Mouse (Mus musculus): ENCODE results near the gene Wdr46.
"Not testable (repeated sequence)": the region's sequence is repeated elsewhere in the genome, so short reads cannot be mapped to it uniquely, and the experiment has no call there.

The Wdr46 gene

DNA sequence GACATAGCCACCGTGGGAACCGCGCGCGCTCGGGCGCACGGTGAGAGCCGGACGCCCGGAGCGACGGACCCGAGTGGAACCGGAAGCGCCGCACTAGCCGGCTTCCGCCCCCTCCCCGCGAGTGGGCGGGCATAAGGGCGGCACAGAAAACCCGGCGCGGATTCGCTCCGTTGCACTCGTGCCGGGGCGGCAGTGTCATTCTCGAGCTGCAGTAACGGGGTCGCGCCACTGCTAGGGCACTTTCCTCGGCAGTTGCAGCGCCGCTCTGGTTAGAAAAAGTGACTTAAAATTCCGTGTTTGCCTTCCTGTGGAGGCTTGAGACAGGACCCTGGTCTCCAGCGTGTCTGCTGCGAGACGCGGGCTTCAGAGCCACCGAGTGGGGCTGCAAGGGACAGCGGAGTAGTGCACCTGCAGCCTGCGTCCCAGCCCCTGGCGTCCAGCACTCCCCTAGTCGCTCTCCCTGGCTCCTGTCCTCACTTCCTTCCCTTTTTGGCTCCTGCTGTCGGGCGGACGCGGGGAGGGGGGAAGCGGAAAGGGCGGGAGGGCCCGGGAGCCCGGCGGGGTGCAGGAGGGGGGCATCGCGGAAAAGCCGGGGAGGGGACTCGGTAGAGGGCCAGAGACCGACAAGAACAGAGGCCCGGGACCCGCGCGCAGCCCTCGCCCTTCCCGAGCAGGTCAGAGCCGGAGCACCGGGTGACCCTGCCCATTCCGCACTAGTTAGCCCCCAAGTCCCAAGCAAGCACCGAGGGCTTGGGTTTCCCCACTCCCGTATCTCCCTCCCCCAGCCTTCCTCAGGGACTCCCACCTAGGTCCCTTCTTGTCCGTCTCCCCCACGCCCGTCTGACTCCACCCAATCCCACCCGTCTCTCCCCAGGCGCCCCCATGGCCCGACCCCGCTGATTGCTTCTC is 10.8 kb upstream of the Wdr46 start, which contains the start of gene Rgl2:
Gene Rgl2, plus strand, starts transcription at position 173 of the 909 bp plus-strand sequence.
- DNase-seq = peak; percentile 87 to 91

DNA sequence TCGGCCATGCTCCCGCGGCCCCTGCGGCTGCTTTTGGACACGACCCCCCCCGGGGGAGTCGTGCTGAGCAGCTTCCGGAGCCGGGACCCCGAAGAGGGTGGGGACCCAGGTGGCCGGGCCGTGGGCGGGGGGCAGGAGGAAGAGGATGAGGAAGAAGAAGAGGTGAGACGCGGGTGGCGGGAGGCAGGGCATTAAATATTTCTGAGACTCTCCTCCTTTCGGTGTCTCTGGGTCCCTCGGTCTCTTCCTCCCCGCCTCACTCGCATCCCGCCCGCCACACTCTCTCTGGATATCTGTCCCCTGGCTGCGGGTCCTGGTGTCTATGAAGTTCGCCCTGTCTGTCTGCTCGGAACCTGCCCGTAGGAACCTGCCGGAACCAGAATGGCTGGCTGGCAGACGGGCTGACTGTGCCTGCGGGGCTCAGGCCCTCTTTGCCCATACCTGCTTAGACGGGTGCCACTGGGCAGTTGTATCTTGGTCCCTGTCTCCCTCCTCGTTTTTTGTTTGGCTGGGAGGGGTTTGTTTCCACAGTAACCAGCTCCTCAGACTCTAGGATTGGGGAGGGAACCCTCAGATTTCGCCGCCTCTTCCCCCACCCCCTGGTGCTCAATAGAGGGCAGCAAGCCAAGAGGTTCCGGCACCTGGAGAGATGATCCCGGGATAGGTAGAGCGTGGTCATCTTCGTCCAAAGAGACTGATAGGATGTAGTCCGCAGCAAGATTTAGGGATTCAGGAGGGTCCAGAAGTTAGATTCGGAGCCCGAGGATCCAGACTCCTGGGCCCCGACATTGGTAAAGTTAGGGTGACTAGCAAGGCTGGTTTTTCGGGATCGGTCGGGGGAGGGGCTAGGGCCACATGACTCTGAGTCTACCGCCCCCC is 9.9 kb upstream of the Wdr46 start:
- peak; percentile 74 to 81 for DNase-seq

DNA sequence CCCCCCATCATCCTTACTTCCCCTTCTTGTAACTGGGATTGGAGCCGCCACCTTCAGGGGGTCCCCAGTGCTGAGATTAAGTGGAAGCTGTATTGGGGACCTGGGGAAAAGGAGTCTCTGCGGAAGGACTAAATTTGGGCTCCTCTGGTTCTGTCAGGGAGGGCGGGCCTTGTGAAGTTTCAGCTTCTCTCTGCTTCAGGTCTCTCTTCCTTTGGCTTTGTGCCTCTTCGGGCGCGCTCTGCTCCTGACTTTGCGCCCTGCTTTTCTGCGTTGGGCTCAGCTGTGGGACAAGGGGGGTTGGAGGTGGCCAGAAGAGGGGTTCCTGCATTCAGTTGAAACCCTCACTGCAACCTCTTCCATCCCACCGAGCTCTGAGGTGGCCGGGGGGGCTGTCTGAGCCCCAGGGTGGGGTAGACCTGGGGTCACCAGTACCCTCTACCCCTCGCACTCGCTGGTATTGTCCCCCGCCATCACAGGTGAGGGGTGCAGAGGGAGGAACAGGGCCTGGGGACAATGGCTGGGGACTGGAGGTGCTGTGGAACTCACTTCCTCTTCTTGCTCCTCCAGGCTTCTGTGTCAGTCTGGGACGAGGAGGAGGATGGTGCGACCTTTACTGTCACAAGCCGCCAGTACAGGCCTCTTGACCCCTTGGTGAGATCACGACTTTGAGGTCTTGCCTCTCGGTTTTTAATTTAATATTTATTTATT is 9.1 kb upstream of the Wdr46 start:
- DNase-seq = no peak

DNA sequence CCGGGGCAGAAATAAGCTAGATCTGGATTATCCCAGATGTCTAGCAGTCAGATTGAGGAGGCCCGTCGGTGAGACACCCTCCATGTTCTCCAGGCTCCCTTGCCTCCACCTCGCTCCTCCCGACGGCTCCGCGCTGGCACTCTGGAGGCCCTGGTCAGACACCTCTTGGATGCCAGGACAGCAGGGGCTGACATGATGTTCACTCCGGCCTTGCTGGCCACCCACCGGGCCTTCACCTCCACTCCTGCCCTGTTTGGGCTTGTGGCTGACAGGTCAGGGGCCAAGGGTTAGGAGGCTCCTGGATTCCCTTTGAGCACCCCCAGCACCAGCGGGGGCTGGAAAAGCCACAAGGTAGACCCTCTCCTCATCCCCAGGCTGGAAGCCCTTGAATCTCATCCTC is 8.5 kb upstream of the Wdr46 start:
- no peak for DNase-seq

DNA sequence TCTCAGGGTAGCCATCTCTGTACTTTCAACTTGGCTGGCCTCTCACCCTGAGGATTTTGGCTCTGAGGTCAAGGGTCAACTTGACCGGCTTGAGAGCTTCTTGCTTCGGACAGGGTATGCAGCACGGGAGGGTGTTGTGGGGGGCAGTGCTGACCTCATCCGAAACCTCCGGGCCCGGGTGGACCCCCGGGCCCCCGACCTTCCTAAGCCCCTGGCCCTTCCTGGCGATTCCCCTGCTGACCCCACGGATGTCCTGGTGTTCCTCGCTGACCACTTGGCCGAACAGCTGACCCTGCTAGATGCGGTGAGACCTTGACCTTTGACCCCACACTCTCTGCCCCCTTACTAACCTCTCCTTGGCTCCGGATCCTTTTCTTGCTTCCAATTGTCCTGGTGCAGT is 8.0 kb upstream of the Wdr46 start:
- no peak for DNase-seq

DNA sequence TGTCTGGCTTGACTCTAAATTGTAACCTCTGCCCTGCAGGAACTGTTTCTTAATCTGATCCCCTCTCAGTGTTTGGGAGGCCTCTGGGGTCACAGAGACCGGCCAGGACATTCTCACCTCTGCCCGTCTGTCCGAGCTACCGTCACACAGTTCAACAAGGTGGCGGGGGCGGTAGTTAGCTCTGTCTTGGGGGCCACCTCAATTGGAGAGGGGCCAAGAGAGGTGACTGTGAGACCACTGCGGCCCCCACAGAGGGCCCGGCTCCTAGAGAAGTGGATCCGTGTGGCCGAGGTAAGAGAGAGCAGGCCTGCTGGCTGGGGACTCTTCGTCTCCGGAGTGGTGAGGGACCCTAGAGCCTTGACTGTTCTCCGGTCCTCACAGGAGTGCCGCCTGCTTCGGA is 7.5 kb upstream of the Wdr46 start:
- DNase-seq = no peak

DNA sequence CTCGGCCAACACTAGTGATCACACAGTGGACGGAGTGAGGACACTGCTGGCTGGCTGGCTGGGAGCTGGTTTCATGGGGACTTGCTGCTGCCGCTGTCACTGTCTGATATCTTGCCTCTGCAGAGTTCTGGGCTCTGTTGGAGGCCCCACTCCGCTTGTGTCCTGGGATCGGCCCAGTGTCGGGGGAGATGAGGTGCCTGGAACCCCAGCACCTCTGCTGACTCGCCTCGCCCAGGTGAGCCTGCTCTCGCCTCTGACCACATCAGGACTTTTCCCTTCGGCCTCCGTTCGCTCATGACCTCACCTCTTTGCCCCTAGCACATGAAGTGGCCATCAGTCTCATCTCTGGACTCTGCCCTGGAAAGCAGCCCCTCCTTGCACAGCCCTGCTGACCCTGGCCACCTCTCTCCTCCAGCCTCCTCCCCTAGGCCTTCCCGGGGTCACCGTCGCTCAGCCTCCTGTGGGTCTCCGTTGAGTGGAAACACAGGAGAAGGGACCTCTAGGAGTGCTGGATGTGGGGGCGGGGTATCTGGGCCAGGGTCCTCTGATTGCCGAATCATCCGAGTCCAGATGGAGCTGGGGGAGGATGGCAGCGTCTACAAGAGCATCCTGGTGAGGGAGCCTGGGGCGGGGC is 4.9 kb upstream of the Wdr46 start:
- no peak for DNase-seq

DNA sequence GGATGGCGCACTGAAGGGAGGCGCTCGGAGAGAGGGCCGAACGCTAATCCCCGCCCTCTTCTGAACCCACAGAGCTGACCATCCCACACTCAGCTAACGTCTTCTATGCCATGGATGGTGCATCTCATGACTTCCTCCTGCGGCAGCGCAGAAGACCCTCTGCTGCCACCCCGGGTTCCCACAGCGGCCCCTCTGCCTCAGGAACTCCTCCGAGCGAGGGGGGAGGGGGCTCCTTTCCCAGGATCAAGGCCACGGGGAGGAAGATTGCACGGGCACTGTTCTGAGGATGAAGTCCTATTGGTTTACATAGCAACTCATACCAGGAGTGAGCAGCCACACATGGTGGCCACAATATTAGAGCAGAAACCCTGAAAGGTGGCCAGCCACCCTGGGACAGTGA is 3.5 kb upstream of the Wdr46 start:
- DNase-seq = no peak

DNA sequence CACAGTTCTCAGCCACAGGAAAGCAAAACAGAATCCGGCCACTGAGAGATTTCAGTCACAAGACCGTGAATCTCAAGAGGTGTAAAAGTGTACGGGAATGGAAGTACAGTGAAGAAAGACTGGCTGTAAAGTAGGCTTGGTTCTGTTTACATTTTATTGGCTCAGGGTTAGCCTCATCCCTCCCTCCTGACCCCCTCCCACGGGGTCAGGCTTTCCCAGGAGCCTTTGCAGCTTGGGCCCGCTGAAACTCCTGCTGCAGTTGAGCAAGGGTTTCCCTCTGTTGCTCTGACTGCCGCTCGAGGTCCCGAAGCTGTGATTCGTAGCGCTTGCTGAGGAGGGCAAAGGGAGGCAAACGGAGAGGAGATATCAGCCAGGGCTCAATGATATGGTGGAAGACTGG is 1.7 kb upstream of the Wdr46 start:
- DNase-seq = no peak

DNA sequence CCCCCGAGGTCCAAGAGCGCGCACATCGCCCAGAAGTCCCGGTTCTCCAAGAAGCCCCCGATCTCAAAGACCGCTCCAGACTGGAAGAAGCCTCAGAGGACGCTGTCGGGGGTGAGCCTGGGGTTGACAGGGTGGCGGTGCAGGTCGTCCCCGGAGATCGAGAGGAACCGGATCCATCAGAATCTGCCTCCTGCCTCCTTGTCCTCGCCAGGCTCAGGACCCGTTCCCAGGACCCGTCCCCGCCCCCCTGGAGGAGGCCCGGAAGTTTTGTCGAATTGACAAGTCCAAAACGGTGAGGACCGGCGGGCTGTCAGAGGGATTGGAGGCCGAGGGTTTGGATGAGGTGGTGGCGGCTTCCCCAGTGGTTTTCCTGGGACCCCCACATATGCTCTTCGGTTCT is 521 bp downstream of the Wdr46 start:
- no peak for DNase-seq

DNA sequence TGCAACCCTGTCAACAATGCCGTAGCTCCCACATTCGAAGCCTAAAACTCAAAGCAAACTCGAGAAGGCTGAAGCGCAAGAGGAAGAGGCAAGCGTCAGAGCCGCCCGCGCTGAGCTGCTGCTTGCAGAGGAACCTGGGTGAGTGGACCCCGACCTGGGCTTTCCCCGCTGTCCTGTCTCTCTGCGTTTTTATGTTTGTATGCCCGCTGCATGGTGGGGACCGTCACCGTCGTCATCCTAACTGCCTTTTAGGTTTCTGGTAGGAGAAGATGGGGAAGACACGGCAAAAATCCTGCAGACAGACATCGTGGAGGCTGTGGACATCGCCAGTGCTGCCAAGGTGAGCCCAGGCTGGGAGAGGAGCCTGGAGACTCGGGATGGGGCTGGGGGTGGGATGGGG is 921 bp downstream of the Wdr46 start:
- DNase-seq = no peak

DNA sequence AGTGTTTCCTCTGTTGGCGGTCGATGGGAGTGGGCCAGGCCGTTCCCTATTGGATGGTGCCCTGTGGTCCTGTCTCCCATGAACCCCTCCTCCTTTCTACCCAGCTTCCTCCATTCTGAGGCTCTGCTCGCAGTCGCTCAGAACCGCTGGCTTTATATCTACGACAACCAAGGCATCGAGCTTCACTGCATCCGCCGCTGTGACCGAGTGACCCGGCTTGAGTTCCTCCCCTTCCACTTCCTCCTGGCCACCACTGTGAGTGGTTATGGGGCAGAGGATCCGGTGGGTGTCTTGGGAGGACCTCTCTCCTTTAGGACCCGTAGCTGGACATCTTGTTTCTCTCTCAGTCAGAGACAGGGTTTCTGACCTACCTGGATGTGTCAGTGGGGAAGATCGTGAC is 3.0 kb downstream of the Wdr46 start:
- no peak for DNase-seq

DNA sequence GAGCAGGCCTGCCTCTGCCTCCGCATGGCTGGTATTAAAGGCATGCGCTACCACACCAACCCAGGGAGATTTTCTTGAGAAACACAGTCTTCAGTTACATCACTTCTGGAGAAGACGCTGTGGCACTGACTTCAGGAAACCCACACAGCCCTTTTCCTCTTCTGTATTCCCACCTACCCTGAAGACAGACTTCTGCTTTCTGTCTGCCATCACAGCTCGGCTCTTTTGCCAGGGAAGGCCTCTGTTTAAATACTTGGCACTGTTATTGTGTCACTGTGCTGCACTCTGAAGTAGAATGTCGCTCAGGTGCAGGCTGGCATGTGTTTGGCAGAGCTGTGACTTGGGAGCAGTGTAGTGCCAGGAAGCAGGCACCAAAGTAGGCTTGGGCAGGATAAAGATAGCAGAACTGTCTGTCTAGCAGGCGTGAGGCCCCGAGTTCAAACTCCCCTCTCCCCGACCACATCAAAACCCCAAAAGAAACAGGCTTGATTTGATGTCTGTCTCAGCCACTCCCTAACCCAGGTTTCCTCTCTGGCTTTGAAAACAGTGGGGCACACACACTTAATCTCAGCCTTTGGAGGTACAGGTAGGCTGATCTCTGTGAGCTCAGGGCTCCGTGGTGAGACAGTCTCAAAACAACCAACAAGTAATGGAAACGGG is 7.1 kb downstream of the Wdr46 start:
- no peak for DNase-seq

DNA sequence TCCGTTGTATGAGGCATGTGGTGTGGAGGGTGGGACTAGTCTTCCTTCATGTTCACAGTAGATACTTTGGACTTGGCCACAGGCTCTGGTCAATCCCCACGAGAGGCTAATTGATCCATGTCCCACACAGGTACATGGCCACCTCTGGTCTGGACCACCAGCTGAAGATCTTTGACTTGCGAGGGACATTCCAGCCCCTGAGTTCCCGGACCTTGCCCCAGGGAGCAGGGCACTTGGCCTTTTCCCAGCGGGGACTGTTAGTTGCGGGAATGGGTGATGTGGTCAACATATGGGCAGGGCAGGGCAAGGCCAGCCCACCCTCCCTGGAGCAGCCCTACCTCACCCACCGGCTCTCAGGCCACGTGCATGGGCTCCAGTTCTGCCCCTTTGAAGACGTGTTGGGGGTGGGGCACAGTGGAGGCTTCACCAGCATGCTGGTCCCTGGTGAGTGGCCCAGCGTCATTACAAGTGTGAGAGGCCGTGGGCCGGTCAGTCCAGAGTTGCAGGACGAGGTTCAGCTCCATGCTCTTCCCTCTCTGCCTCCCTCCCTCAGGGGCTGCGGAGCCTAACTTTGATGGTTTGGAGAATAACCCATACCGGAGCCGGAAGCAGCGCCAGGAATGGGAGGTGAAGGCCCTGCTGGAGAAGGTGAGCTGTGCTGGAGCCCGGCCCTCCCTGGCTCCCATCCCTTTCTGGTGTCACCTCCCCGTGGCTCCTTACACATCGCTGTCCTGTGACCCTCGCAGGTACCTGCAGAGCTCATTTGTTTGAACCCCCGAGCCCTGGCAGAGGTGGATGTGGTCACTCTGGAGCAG is 7.8 kb downstream of the Wdr46 start:
- no peak for DNase-seq

DNA sequence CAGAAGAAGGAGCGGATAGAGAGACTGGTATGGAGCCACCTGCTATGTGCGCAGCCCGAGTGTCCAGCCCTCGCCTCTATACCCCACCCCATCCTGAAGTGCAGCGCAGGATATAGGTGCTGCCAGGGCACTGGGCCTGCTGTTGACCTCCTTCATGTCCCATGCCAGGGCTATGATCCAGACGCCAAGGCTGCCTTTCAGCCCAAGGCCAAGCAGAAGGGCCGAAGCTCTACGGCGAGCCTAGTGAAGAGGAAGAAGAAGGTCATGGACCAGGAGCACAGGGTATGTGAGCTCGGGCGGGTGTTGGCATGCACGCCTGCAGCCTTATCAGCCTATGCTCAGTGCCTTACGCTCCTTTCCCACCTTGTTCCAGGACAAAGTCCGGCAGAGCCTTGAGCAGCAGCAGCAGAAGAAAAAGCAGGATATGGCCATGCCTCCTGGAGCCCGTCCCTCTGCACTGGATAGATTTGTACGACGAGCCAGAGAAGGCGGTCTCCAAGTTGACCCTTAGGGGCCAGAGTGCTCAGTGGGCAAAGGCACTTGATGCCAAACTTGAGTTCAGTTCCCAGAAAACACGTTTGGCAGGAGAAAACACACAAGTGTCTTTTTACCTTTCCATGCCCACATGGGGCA is 8.6 kb downstream of the Wdr46 start:
- DNase-seq = no peak

DNA sequence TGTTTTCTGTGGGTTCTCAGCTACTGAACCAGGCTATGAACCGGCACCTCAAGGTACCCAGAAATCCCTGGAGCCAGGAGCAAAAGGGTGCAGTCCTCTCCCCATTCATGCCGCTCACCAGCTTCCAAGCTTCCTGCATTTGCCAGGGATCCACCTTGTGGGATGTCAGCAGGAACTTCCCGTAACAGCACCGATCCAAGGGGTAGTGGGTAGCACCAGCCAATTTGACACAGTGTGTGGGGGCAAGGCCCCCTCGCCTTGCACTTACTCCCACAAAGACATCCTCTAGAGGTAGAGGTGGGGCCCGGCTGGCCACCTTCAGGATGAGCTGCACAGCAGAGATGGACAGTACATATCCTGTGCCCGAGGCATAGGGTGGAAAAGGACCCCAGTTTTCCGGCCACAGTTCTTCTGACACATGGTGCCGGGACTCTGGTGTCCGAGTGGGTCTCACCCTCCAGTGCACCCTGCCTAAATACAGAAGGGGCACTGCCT is 9.7 kb downstream of the Wdr46 start:
- no peak for DNase-seq

DNA sequence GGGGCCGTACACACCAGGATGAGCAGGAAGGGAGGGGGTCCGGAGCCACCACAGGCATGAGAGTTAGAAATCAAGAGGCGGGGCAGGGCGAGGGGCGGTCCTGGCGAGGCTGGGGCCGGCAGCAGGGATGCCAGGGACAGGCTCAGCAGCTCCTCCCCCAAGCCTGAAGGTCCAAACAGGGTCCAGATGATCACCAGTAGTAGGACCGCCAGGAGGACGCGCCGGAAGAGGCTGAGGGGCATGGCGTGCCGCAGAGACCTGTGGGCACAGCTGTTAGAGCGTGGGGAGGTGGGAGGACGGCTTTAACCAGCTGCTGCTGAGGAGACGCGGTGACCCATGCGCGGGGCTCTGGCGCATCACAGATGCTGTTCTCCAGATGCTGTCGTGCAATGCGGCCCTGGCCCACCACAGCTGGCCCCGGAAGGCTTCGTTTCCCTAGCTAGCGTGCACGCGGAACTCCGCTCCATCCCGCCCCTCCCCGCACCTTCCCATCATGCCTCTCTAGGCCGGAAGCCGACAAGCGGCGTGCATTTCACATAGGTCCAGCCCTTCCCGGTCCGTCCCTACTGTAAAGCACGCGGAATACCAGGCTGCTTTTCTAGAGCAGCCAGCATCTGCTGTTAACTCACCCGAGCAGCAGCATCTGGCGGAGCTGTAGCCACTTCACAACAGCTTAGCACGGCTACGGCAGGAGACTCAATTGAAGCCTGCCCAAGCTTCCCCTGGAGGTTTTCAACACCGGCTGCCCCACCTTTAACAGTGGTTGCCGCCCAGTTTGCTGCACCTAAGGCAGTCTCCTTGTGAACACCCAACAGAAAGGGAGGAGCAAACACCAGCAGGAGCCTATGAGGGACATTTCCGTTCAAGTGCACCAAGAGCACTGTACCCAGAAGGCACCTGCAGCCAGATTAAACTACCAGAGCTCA is 10.8 kb downstream of the Wdr46 start, which contains the start of gene B3galt4:
Gene B3galt4, minus strand, starts transcription at position 468 of the 926 bp plus-strand sequence.
- DNase-seq = peak; percentile 65 to 67

DNA sequence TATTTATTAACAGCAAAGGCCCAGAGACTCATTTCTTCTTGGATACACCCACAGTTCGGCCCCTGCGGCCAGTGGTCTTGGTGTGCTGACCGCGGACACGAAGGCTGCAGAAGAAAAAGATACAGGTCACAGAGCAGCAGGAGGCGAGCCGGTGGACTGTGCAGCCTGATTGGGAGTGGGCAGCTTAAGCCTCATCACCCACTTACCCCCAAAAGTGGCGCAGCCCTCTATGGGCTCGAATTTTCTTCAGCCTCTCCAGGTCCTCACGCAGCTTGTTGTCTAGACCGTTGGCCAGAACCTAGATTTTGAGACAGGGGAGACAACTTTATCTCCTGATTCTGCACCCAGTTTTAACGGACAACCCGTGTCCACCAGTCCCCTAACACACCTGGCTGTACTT is 11.6 kb downstream of the Wdr46 start:
- not testable (repeated sequence) for DNase-seq

DNA sequence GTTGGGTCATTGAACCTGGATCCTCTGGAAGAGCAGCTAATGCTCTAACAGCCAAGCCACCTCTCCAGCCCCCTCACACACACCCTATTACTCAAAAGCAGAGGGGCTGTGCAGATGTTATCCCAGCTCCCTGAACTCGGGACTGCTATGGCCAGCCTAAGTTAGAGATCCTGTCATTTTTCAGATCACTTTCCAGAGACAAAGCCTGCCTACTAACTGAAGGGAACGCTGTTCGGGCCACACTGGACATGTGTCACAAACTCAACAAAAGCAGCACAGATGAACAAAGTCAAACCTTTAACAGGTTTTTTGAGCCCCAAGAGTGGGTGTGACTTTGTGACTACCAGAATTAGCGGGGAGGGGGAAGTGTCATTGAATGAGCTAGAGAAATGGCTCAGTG is 12.4 kb downstream of the Wdr46 start:
- no peak for DNase-seq

Data from kidney, adult 8-10 months (tissue).